Mouse (Mus musculus) layer of hippocampus, adult 9-10 months (tissue): Measurements from ENCODE around the gene Cdk4.

Source experiments
- DNase-seq: peaks from one replicate; pipeline ENCODE4 v3.0.0; 2022; ENCODE audit warnings: low spot score

The Cdk4 gene

GRCm38 (mm10) chr10:127100414-127100813 lies 37.1 kb downstream of the Cdk4 start:
- no peak for DNase-seq

GRCm38 (mm10) chr10:127101151-127101550 lies 37.8 kb downstream of the Cdk4 start:
- no peak for DNase-seq

GRCm38 (mm10) chr10:127103631-127104030 lies 40.3 kb downstream of the Cdk4 start:
- no peak for DNase-seq

GRCm38 (mm10) chr10:127107563-127108261 lies 44.4 kb downstream of the Cdk4 start:
- no peak for DNase-seq

GRCm38 (mm10) chr10:127108262-127108583 lies 44.9 kb downstream of the Cdk4 start:
- DNase-seq = no peak

GRCm38 (mm10) chr10:127111001-127111887 lies 47.9 kb downstream of the Cdk4 start:
- no peak for DNase-seq

- DNase-seq = no peak
Observed at GRCm38 (mm10) chr10:127114408-127114807, 51.1 kb downstream of the Cdk4 start.

- no peak for DNase-seq
Observed at GRCm38 (mm10) chr10:127115068-127115467, 51.7 kb downstream of the Cdk4 start.
